Mouse (Mus musculus) adrenal gland, adult 18-20 months (tissue): Measurements from ENCODE around the gene Rnpep. TPM values are rescaled to one million over a fixed set of nuclear protein-coding genes. Genes with fewer than 3 reads are reported as not detected.
"Not testable (repeated sequence)": the region's sequence is repeated elsewhere in the genome, so short reads cannot be mapped to it uniquely, and the experiment has no call there.

Source experiments
- DNase-seq, 2 experiments: peaks; one replicate each; pipeline ENCODE4 v3.0.0; 2021 to 2022; ENCODE audit warnings: low spot score in 2 of 2
- total RNA-seq, 2 experiments: library from RNA; stranded (reverse); gene quantifications; 1 replicate in 1 of 2; 2 replicates in 1 of 2; pipeline ENCODE4 v1.2.3; 2021

The Rnpep gene
- total RNA-seq, 2 experiments from 2014 or later, result 45.2 to 51.1 TPM

DNA sequence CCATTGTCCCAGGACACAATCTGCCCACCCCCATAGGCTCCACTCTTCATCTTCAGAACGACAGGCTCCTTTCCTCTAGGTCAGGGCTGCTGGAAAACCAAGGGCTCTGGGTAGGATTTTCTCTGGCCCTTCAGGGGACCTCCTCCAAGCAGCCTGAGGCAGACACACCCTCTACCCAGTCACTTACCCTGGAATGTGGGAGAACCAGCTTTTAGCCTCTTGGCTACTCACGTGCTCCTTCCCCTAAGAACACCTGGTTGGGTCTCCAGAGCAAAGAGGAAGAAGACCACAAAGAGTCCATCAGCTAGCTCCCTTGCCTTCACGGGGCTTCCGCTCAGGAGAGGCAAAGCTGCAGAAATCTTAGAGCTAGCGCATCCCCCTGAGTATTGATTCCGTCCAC, 23.0 kb downstream of the Rnpep start:
- no peak for DNase-seq

DNA sequence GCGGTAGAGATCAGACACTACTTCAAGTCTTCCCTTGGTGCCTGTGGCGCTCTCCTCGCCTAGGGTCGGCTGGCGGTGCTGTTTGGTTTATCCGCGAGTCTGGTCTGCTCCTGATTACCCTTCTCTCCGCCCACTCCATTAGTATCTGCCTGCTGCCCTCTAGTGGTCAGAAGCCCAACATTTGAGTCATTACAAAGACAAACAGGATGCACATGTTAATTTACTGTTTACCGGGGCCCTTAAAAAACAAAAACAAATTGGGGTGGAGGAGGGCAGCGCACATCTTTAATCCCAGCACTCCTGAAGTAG, 24.8 kb downstream of the Rnpep start:
- peak; percentile 77 to 80 for DNase-seq

DNA sequence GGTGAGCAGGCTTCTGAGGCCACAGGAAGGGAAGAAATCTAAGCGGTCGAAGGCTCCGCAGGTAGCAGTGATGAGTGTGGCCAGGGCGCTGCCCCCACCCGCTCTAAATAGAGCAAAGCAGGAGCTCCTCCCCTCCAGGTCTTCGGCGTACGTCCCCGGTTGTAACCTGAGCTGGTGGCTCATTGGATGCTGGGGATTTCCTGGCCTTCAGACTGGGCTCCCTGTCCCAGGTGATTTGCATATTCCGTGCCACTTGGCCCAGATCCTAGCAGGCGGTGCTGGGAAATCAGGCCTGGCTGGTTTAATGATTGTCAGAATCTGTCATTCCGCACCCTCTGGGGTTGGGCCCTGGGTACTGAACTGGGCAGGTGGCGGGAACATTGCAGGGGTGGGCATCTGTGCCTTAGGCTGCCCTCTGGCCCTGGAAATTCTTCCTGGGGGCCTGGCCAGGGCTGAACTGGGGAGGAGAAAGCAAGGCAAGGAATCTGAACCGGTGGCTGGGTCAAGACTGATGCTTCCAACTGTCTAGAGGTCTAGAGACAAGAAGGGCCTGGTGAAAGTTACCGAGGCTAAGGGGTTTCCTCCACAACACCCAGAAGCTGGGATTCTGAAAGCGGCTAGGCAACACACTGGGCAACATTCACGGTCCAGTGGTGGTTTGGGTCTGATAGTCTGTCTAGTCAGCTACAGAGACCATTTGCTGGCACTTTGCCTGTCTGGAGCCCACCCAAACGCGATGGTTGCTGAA, 25.3 kb downstream of the Rnpep start, which contains the start of gene Elf3:
Elf3 (minus strand) TSS at position 189 of the 748 bp plus-strand sequence.
- no peak for DNase-seq

DNA sequence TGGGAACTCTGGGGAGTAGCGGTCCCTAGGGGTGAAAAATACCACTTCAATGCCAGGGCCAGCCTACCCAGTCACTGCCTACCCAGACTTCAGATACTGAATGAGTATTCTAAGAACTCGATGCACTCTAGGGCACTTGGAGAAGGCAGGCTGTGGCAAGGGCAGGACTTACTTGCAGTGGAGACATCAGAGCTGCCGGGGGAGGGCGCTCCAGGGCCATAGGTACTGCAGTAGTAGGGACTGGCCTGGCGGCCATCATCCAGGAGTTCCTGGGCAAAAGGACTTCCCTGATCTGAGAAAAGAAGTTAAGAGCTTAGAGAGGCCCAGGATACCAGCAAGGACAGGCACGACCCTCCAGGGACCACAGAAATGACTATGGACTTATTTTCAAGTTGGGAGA, 27.6 kb downstream of the Rnpep start:
- no peak for DNase-seq

DNA sequence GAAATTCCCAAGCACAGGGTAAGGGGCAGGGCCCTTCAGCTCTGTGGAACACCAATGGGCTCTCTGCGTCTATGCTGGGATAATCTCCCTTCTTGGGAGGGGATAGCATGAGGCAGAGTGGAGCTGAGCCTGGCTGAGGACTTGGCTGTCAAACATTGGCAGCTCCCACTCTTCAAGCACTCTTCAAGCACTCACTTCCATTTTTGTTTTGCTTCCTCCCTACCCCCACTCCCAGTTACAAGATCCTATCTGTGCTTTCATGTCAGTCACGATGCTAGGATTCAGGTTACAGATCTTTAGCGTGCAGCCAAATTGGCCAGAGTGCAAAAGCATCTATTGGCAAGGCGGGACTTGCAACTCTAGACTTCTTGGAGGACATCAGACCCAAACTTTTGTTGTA, 31.0 kb downstream of the Rnpep start:
- DNase-seq, result no peak

DNA sequence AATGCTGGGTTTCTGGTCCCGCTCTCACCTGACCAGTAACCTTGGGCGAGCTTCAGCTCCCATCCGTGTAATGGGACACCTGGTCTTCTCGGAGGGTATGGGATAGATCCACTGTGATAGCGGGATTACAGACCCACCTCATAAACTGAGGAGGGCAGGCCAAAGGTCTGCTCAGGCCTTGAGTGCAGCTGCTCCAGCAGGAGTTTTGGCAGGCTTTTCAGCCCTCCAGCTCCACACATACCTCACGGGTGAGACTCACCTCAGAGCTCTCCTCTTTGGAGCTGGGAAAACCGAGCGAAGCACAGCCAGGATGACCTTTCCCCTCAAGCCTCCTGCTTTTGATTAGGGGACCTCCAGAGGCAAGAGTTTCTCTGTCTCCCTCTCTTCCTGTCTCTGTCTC, 32.5 kb downstream of the Rnpep start:
- DNase-seq, result no peak

DNA sequence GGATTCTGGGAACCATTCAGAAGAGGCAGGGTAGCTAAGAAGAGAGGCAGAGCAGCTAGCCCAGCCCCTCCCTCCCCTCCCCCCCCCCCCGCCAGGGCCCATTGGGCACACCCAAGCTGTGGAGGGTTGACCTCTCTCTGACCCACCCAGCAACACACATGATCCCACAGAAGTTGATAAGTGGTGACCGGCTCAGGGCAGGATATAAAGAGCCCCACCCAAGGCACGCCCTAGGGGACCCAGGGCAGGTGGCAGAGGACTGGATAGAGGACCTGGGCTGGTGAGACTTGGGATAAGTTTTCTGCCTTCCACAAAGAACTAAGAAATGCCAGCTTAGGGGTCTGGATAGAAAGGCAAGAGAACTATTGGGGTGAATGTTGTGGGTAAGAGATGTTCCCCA, 33.2 kb downstream of the Rnpep start:
- DNase-seq, result no peak

DNA sequence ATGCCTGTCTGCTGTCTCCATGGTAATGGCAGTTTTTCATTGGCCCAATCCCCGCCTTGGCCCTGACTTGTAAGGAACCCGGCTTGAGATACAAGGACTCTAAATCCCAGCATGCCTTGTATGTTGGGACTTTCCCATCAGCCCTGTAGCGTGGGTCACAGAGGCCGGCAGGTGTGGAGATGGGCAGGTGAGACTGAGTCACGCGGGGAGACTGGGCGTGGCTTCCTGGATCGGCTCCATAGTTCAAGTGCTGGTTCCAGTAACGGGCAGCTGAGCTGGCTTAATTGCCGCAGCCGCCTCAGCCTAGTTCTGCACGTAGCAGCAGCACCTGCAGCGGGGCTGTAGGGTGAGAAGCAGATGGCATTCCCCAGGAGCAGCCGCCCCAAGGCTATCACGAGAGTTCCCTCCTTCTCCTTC, 35.4 kb downstream of the Rnpep start:
- no peak for DNase-seq

DNA sequence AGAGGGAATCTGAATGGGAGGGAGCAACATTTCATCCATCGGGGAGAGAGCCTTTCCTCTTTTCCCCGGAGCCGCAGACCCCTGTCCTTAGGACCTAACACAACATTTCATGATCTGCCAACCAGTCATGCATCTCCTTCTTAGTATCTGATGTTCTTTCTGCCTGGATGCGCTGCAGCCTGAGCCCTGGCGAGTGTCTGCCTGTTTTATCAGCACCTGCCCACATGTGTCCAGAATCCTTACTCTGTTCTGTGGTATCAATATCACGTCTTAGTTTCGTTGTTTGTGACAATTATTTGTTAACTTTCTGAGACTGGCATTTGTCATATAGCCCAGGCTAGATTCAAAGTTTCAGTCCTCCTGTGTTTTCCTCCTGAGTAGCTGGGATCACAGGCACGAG, 39.9 kb downstream of the Rnpep start:
- no peak for DNase-seq

DNA sequence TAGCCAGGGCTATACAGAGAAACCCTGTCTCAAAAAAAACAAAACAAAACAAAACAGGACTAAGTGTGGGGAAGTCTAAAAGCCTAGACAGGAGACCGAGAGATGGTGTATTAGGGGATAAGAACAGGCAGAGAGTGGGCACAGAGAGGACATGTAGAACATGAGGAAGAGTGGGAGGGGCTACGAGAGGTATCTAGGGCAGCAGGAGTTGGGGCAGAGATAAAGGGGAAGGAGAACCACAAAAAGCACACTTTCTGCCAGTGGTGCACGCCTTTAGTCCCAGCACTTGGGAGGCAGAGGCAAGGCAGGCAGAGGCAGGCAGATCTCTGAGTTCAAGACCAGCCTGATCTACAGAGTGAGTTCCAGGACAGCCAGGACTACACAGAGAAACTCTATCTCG, 43.7 kb downstream of the Rnpep start:
- not testable (repeated sequence) for DNase-seq

DNA sequence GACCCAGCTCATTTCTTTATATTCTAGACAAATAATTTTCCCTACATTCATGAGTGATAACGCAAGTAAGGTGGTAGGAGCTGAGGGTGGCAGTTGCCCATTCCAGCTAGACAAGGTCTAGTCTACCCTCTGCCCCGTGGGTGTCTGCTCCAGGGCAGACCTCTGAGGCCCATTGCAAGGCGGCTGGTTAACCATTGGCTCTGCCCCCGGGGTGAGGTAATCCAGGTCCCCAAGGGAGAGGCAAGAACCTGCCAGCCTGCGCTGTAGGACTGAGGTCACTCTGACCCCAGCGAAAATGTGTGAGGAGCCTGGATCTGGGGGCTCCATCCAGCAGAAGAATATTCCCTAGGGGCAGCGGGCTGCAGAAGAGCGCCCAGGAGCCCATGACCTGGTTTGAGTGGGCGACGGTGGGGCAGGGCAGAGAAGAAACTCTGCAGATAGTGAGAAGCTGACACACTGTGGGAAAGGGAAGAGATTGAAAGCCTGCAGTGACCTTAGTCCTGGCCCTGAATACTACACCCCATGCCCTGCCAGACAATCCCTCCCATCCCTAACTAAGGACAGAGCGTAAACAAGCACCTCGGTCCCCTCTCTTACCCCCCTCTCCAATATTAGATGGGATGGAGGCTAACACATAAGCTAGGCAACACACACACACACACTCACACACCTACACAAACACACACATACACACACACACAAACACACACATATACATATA, 46.6 kb downstream of the Rnpep start:
- no peak for DNase-seq

DNA sequence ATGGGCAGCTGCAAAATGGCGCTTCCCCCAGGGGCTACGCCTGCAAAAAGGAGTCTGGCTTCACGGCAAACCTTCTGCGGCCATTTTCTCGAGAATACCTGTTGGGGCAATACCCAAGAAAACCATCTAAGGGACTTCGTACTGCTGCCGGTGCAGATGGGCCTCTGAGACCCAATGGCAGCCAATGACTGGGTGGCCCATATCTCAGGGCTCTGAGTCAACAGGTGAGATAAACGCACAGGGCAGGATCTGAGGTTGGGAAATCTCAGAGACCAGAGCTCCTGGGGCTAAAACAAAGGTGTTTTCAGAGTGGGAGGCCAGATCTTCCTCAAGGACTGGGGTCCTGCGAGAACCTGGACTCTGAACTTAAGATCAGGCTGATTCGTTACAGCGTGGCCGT, 49.1 kb downstream of the Rnpep start:
- no peak for DNase-seq

DNA sequence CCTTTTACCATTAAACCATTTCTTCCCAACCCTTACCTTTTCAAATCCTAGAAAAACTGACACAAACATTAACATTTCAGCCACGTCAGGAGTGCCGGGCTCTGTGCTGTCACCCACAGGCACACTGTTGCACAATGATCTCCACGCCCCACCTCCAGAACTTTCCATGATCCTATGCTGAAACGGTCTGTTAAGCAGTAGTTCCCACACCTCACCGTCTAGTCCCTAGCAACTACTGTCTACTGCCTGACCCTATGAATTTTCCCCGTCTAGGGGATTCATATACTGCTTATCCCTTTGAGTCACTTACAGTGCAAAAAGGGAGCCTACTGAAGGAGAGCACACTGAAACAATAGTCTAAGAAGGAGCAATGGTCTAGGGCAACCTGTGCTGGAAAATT, 49.9 kb downstream of the Rnpep start:
- DNase-seq, result no peak

DNA sequence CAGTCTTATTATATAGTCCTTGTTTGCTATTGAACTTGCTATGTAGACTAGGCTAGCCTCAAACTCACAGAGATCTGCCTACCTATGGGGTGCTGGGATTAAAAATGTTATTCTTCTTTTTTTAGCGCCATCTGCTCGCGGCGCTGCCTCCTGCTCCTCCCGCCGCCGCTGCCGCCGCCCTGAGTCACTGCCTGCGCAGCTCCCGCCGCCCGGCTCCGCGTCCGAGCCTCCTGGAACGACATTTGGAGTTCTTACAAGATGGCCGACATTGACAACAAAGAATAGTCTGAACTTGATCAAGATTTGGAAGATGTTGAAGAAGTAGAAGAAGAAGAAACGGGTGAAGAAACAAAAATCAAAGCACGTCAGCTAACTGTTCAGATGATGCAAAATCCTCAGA, 52.0 kb downstream of the Rnpep start:
- DNase-seq, result not testable (repeated sequence)

DNA sequence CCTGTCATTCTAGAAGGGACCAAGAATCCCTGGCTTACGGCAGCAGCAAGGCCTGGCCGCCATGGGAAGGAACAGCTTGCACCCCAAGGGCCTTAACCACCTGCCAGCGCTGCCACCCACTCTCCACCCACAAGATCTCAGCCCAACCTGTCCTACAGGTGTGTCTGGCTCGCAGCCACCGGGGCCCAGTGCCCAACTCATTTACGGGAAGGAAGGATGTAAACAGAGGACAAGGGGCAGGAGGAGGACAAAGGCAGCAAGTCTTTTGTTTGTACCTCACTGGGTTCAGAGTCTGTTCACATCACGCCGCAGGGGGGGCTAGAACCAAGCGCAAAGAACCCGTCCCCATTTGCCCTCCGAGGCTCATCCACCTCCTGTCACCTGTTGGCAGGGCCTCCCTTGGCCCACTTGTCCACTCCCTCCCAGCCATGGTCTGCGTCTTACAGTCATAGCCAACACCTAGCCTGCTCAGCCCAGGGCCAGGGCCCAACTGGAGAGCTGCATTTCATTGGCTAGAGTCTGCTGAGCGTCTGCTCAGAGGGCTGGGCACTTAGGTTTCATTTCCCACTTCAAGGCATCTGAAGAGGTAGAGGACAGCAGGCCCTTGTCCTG, 56.4 kb downstream of the Rnpep start:
- DNase-seq, result no peak

DNA sequence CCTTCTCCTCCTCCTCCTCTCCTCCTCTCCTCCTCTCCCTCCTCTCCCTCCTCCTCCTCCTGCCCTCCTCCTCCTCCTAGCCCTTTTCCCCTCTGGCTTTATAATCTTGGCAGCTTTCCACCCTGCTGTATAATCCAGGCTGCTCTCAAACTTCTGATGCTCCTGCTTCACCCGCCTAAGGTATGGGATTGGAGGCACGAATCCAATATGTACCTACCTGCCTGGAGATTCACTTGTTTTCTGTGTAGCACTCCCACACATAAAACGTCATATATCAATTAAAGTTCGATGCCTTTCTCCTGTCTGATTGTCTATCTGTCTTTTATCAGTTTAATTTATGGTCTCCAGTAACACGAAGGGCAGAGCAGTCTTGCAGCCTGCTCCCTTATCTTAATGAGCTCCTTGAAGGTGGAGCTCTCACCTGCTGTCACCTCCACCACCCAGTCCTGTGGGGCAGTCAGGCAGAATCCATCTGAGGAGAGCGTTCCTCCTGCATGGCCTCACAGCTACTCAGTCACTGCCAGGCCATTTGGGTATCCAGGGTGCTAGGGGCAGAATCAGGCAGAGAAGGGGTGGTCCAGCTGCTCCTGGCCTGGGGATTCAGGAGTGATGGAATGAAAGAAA, 58.8 kb downstream of the Rnpep start:
- no peak for DNase-seq

DNA sequence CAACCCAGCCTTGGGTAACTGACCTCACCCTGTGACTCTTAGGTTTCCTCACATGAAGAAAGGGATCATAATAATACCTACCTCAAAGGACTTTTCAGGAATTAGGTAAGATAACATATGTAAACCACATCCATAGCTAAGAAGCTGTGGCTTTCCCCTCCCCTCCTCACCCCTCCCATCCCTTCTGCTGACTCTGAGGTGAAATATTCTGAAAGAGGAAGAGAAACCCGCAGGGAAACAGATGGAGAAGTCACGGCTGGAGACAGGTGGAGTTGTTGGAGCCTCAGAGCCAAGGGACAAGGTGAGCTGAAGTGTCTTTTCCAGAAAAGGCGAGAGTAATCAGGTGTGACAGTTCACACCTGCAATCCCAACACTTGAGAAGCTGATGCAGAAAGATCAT, 59.7 kb downstream of the Rnpep start:
- DNase-seq, result no peak

DNA sequence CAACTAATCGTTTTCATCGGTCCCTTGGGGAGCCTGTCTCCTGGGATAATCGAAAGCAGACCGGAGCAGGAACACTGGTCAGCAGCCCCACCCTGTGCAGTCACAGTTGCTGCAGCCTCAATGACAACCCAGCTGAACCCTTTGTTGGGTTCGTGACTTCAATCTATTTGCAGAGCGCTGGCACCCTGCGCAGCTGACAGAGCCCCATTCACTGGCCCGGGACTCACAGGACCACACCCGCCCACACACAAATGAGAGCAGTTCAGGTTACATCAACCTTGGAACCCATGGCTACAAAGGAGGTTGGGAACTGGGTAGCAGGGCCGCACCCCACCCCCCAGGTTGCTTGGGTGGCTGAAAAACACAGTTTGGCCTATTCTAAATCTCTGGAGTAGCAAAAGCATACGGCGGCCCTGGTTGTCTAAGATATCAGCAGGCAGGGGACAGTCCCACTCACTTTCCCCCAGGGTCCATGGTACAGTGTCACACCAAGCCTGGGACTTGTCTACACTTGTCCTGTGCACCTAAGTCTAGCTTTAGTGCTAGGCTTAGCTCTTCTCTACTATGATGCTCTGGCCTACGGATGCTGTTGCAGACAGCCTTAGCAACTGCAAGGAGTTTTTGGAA, 66.2 kb downstream of the Rnpep start:
- DNase-seq, result no peak

DNA sequence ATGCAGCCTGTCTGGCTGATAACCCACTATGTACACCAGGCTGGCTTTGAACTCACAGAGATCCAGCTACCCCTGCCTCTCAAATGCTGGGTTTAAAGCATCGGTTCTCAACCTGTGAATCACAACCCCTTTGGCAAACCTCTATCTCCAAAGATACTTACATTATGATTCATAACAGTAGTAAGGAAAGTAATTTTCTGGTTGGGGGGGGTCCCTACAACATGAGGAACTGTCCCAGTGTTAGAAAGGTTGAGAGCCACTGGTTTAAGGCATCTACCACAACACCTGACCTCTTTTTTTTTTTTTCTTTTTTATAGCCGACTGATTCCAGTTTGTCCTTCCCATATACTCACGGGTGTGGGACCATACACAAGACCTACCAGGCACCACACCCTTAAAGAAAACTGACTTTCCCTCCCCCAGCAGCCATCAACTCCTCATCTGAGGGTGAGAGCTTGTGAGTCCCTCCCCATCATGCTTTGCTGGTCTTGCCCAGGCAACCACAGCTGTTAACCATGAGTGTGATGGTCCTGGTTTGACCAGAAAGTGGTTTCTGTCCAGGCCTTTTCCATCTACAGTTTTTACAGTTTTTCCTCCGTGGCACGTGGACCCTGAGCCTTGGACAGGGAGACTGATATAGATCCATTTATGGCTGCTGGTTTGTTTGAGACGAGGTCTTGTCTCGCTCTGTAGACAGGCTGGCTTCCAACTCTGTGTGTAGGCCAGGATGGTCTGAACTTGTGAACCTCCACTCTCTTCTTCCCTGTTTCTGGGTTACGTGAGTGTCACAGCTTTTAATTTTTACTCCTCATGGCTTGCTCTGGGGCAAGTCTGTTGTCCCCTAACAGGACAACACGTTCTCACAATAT, 69.9 kb downstream of the Rnpep start:
- no peak for DNase-seq
